Mouse (Mus musculus) c-Kit-positive CD71-positive TER-119-negative erythroid progenitor cells, embryonic 14.5 days (primary cell): Measurements from ENCODE around the gene Aox1.
"Not testable (repeated sequence)": the region's sequence is repeated elsewhere in the genome, so short reads cannot be mapped to it uniquely, and the experiment has no call there.

Experiments
- DNase-seq: peaks from one replicate; pipeline ENCODE4 v3.0.0-alpha.2; 2013; ENCODE audit warnings: low read depth

Aox1 gene

DNA sequence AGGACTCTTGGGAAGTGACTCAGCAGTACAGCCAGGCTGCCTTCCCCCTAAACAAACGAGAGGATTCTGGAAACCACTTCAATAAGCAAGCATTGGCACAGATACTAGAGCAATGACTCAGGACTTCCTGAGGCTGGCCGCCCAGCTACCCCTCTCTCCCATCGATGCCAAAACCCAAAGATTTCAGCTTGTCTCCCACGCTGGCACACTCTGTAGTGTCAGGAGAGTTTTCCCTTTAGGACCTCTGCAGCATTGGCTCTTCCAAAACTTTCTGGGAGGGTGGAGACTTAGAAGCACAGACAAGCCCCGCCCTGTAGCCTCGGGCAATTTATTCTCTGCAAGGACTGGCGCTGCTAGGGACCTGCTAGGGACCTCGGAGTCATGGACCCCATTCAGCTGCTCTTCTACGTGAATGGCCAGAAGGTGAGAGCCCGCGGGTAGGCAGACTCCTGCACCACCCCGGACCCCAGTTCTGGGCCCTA lies at the start of gene Aox1:
Aox1 (plus strand) TSS at position 296 of the 482 bp plus-strand sequence.
- DNase-seq, result peak; percentile 31

DNA sequence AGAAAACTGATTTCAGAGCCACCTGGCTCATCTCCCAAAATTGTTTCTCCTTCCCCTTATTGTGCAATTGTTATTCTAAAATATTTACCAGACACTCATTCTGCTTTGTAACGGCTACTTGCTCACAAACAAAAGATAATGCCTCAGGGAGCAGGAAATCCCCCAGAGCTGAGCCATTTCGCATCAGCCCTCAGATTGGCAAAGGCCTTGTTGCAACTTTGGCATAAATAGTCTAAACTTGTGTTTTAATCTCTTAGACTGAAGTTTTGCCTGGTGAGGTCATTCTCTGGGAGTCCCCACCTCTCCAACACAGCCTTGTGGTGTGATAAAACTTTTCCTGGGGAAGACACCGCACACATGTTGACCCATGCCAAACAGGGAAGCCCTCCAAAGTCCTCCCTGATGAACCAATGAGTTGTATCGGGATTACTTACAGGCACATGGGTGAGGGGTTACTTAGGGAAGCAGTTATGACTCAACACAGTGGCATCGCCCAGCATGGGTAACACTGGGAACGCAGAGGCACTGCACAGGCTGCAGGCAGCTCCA lies 40.6 kb upstream of the Aox1 start:
- no peak for DNase-seq

DNA sequence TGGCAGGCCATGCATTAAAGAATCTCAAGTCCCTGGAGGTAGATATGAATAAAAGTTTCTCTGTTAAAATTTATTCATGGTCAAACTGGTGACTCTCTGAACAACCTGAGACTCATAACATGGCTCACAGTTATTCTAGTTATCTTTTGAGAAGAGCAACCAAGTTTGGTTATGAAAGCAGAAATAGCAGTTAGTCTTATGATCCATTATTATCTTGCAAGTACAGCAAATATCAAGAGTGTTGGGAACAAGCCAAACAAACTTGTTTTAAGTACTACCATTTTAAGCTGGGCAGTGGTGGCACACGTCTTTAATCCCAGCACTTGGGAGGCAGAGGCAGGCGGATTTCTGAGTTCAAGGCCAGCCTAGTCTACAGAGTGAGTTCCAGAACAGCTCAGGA lies 38.5 kb upstream of the Aox1 start:
- DNase-seq, result no peak

DNA sequence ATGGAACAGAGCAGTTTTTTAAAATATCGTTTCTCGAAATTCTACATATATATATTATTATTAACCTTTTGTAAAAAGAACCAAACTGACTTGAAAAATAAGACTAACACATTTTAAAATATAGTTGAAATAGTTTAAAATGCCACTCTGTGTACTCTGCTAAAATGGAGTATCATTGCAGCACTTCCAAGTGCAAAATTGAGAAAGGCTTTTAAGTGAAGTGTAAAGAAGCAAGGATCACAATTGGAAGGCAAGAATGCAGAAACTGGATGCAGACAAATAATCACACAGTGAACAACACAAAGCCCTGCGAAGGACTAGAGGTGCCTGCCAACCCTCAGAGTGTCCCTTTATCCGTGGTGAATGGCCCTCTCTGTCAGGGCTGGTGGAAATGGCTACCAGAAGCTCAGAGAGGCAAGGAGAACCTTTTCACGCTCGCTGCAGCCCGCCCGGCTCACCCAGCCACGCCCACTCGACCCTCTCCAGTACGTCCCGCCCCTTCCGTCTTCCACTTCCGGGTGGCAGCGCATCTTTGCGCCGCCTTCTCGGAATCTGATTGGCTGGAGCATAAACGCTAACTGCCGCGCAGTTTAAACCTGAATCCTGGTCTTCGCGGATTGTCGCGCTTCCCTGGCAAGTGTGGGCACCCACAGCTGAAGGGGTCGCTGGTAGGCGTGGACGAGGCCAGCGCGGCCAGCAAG lies 34.1 kb upstream of the Aox1 start, which contains the start of gene Sgo2a:
Sgo2a (plus strand) TSS at position 540 of the 701 bp plus-strand sequence.
- peak; percentile 89 for DNase-seq

DNA sequence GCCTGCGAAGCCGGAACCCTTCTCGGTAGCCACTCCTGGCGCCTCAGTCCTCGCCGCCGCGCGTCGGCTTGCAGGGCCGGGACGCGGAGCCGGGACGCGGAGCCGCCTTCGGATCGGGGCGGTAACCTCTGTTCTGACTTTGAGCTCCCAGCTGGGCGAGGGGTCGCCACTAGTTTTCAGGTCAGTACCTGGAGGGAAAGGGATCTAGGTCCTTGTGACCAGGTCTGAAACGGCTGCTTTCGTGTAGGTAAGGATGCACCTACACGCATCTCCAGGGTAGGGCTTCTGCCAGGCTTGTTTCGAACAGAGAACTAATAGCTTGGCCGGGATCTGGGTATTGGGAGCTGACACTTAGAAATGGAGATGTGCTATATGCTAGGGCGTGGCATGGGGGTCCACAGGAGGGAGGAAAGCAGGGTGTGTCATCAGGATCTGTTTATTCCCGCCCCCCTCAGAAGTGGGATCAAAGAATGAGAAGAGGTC lies 33.6 kb upstream of the Aox1 start:
- no peak for DNase-seq

DNA sequence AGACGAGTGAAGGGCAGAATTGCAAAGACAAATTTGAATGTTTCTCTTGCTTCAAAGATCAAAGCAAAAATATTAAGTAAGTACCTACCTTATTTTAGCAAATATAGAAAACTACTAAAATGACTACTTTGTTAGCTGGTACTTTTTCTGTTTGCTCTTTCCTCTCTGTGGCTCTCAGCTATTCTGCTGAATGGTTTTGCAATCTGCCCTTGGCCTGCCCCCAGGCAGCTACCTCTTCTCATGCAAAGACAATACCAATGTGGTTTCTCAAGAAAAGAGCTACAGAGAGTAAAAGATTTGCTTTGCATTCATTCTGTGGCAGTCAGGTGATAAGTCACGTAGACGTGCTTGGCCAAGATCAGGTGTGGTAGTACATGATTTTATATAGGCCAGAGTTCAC lies 31.6 kb upstream of the Aox1 start:
- no peak for DNase-seq

DNA sequence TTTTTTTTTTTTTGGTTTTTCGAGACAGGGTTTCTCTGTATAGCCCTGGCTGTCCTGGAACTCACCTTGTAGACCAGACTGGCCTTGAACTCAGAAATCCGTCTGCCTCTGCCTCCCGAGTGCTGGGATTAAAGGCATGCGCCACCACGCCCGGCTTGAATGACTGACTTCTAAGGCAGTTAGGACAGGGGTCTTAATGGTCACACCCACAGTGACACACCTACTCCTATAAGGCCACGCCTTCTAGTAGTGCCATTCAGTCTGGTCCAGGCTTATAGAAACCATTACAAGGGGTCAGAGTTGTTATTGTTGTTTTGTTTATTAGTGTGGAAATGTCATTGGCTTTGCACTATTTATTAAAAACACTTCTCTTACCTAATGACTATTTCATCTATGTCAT lies 23.3 kb upstream of the Aox1 start:
- not testable (repeated sequence) for DNase-seq

DNA sequence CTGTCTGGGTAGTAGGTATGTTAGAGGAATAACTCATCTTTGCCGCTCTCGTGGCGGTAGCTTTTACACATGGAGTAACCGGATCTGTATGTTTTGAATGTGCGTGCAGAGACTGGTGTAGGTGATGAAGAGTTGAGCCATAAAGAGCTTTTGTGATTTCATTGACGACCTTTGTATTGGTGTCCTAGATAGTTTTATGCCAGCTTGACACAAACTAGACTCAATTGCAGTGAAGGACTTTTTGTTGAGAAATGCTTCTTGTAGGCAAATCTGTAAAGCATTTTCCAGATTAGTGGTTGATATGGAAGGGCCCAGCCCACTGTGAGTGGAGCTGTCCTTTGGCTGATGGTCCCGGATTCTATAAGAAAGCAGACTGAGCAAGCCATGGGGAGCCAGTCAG lies 10.9 kb upstream of the Aox1 start, which contains the start of gene Kctd18:
Kctd18 (minus strand) TSS at position 101 of the 400 bp plus-strand sequence.
- DNase-seq, result no peak

DNA sequence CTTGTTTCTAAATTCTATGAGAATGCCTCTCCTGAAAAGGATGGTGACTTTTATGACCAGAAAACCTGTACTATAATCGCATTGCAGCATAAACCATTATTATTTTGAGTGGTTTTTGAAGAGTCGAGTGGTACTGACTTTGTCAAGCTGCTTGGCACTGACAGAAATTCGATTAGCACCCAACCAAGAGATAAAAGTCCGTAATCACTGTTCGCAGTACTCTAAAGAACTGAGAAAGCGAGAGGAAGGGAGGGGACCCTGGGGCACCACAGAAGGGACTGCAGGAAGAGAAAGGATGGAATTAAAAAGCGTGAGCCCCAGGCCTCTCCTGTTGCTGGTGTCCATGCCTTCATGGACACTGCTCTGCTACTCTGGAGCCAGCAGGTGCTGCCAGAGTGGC lies 2.0 kb upstream of the Aox1 start:
- peak; percentile 24 for DNase-seq

DNA sequence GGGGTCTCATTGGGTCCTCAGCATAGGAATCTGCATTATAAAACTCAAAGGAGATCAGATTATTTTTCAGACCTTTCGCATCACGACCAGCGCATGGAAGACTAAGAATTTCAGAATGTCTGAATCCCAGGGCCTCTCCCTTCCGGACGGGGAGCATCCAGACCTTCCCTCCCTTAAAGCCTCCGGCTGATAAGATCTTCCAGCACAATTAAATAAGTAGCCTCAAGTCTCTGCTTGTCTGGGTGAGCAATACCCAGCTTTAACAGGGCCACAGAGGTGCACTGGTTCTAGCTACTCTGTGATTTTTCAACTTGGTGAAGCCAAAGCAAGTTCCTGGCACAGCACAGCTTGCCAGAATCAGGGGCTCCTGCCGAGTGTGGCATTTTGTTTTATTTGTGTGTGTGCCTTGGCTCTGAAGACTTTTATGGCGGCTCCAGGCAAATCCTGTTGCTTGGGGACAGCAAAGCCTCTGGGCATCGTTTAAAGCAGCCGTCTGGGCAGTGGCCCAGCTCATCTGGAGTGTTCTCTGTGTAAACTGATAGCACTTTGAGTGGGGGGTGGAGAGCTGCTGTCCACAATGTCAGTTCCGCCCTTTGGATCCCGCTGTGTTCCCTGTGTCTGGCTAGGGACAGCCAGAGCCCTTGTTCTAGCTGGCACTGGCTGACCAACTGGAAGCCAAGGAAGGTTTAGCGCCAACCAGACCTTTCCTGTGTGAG lies 583 bp downstream of the Aox1 start:
- DNase-seq, result no peak

DNA sequence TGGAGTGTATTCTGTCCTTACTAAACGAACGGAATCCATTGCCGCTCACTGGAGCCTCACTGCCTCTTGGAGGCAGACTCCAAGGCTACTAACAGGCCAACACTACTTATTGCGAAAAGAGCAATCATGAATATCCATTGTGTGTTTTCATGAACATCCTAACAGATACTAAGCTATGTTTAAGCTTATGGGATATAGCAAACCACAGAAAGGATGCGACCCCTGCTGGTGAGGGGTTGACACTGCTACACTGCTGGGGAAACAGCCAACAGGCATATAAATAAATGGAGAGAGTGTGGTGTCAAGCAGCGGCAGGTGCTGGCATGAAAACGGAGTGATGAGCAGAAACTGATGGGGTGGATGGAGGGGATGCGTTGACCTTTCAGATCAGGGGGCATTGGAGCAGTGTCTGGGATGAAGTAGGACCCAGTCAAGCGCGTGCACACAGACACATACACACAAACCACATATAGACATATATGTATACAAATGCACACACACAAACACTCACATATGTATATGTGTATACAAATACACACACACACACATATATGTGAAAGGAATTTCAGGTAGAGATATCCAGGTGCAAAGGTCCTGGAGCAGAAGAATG lies 1.5 kb downstream of the Aox1 start:
- DNase-seq, result peak; percentile 51

DNA sequence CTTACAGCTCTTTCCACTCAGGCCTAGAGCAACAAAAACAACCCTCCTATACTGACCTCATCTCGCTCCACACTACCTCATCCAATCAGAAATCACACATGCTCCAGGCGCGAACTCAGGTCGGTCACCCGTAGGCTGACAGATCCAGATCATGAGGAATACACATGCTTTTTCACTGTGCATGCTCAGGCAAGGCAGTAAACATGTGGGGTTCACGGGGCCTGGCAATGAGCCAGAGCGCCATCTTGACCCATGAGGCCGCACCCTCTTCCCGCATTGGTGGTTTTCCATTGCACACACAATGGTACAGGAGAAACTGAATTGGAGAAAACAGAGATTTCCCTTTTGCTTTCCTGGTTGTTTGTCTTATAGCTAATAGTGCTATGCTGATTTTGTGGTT lies 7.6 kb downstream of the Aox1 start:
- DNase-seq, result not testable (repeated sequence)

DNA sequence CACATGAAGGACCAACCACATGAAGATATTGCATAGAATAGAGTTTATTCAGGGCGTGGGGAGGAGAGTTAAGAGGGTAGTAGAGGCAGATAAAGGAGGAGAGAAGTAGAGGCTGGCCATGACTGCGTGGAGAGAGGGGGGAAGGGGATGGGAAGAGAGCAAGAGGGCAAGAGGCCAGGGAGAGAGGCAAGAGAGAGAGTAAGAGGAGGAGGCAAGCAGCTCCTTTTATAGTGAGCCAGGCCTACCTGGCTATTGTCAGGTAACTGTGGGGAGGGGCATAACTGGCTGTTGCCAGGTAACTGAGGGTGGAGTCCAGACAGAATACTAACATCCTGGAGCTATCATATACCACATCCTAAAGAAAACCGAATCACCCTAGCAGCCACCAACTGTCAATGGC lies 15.3 kb downstream of the Aox1 start:
- DNase-seq, result no peak

DNA sequence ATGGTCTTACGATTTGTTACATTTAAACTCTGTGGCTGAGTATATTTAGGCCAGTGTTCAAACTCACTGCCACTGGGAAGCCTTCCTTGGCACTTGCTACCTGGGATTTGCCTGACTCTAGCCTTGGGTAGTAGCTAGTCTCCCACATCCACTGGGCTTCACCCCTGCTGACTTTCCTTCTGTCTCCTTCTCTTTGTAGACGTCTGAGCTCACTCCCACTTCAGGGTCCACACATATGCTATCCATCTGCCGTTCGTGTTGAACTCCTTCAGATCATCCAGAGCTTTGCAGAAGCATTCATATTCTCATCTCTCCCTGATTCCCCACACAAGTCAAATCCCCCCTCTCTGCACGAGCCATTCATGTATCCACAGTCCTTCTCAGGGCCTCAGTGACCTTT lies 15.8 kb downstream of the Aox1 start:
- no peak for DNase-seq

DNA sequence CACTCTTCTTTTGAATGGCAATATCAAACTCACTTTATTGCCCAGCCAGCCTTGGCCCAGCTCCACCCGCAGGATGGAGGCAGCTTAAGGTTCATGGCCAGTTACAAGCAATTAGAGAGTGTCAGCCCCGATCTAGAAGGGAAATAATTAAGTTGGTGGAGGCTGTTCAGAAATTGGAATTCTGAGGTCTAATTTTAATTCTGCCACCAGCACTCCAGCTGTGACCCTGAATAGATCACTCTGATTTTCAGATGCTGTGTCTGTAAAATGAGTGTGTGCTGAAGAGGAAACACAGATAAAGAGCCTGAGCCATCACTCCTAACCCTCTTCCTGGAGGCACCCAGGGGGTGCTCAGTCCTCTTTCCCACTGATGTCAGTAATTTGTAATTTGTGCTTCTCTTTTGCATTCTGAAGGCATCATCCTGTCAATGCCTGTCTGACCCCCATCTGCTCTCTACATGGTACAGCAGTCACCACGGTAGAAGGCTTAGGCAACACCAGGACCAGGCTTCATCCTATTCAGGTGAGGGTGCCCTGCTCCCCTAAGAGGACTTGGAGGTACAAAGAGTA lies 17.1 kb downstream of the Aox1 start:
- DNase-seq, result no peak

DNA sequence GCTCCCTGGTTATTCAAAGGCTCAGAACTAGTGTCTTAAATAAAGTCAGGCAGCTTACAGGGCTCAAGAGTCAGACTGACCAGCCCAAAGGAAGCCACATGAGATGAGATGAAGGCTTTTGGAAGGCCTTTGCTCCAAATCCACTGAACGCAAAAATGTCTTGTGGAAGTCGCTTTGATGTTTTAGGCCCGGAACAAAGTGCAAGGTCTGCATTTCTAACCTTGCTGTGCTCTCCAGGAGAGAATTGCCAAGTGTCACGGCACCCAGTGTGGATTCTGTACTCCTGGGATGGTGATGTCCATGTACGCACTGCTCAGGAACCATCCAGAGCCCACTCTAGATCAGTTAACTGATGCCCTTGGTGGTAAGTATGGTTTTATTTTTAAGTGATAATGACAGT lies 19.4 kb downstream of the Aox1 start:
- DNase-seq, result no peak

DNA sequence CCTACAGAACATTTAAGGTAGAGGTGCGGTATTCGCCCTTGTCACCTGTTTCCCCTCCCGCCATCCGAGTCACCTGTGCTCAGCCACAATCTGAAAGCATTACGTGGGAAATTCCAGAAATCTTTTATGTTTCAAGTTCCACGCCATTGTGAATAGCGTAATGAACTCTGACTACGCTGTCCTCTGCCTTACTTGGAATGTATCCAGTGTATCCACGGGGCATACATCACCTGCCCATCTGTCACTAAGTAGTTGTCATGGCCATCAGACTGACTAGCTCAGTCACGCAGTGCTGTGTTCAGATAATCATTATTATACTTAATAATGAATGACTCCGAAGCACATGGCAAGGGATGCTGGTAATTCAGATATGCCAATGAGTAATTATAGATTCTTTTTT lies 25.9 kb downstream of the Aox1 start:
- no peak for DNase-seq

DNA sequence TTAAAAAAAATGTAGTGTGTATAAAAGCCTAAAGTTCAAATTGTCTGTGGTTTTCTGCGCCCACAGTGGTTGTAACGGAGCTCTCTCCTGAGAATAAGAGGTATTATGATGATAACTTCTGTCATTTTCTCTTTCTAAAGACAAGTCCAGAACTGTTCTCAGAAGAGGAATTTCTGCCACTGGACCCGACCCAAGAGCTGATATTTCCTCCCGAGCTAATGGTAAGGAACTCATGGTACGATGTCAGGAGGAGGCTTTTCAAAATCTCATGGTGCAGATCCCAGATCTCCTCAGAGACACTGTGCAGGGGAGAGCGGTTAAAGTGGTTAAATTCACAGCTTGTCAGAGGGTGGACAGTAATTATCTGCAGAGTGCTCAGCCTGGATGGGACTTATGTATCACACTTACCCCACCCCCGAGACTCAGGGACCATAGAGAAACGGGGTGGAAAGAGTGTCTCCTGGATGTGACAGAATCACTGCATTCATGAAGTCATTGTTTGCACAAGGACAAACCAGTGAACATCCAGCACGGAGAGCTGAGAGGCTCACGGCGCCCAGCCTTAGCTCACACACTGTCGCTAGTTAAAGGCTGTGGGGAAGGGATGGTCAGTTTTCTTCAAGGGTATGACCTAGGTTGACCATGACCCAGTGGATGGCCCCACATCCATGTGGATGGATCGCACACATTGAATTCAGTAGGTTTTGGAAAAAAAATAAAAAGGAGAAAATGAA lies 26.5 kb downstream of the Aox1 start:
- no peak for DNase-seq

DNA sequence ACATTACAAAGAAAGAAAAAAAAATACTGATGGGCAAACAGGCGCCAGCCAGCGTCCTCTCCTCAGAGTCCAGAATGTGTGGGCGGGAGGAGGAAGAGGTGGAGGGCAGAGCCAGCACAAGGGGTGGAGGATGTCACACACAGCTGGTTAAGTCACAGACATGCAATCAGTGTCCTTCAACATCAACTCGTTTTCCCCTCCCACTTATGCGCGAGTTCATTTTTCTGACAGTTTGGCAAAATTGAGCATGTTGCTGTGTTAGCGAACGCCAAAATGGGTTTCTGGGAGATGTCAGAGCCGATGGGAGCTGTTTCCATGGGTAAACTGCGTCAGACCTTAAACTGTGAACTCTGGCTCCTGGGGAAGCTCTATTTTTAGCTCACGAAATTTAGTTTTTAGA lies 27.2 kb downstream of the Aox1 start:
- no peak for DNase-seq

DNA sequence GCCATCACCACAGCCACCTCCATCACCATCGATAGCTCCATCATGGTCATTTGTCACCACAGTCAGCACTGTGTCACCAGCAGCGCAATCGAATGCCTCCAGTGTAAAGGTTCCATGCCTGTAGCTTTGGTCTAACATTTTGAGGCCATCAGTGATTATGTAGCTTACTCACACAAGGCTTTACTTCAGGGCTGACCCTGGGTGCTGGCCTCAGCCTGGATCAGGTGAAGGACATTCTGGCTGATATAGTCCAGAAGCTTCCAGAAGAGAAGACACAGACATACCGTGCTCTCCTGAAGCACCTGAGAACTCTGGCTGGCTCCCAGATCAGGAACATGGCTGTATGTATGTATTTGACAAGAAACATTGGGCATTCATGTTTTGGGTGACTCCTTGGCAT lies 29.1 kb downstream of the Aox1 start:
- DNase-seq, result no peak

DNA sequence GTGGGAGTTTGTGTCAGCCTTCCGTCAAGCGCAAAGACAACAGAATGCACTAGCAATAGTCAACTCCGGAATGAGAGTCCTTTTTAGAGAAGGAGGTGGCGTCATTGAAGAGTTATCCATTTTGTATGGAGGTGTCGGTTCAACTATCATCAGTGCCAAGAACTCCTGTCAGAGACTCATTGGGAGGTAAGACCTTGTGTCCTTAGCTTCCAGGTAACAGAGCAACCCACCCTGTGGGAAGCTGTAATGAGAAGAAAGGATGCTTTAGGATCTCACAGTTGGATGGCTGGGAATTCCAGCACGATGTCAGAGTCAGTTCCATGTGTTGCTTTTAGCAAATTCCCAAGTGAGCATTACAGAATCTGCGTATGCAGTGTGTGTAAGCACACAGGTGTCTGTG lies 32.4 kb downstream of the Aox1 start:
- no peak for DNase-seq

DNA sequence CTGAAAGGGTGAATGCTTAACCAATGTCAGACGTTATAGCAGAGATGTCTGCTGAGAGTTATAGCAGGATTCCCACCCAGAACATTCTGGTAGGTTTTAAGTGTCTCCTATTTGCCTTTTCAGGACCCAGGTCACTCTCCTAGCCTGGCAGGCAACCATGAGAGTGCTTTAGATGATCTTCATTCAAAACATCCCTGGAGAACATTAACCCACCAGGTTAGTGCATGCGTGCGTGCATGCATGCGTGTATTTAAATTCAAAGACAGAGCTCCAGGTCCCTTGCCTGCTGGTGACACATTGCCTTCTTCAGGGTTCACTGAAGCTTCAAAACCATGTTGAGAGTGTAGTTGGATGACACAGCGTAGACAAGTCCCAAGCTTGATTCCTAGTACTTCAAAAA lies 35.4 kb downstream of the Aox1 start:
- DNase-seq, result no peak
